Mouse (Mus musculus) brain, embryonic 14.5 days (tissue): ENCODE data around the gene Cacna2d2.

Source experiments
- CTCF ChIP-seq: fragments of 200-500 bp; IDR thresholded peaks from 2 replicates; pipeline ENCODE4 v1.5.1; 2012; ENCODE audit warnings: inconsistent platforms, mild to moderate bottlenecking, moderate library complexity, borderline replicate concordance; ENCODE audit not compliant: insufficient read depth, insufficient read length; ENCODE audit errors: extremely low read depth
- POLR2A ChIP-seq: fragments of 200-500 bp; IDR thresholded peaks from 2 replicates; pipeline ENCODE4 v1.6.1; 2012; ENCODE audit warnings: mild to moderate bottlenecking, inconsistent platforms, borderline replicate concordance; ENCODE audit not compliant: poor library complexity, insufficient read depth, insufficient read length, severe bottlenecking; ENCODE audit errors: extremely low read depth

- TF ChIP-seq CTCF (no peak), POLR2A (no peak)
Measured at GRCm38 (mm10) chr9:107552690-107553393, 153.4 kb downstream of the Cacna2d2 start.
